Mouse (Mus musculus): ENCODE measurements around the gene Pdk2.

The Pdk2 gene

GRCm38 (mm10) chr11:95041139-95041609 lies at the start of gene Pdk2:
Gene Pdk2, minus strand, starts transcription at chr11:95041354.
- peak; percentile 88 to 94 for DNase-seq (ENCODE audit: low spot score in 2 of 2)

GRCm38 (mm10) chr11:95088857-95089779 lies 48.0 kb upstream of the Pdk2 start:
- peak in 1 of 2 experiments; percentile 23 for DNase-seq (ENCODE audit: low spot score in 2 of 2)

- DNase-seq (ENCODE audit: low spot score in 2 of 2) = no peak
Observed at GRCm38 (mm10) chr11:95088286-95088685, 47.1 kb upstream of the Pdk2 start.

GRCm38 (mm10) chr11:95087301-95088228 lies 46.4 kb upstream of the Pdk2 start:
- no peak for DNase-seq (ENCODE audit: low spot score in 2 of 2)

- DNase-seq (ENCODE audit: low spot score in 2 of 2) = no peak
Observed at GRCm38 (mm10) chr11:95086229-95086628, 45.1 kb upstream of the Pdk2 start.

GRCm38 (mm10) chr11:95085710-95086109 lies 44.6 kb upstream of the Pdk2 start:
- DNase-seq (ENCODE audit: low spot score in 2 of 2) = no peak

- no peak for DNase-seq (ENCODE audit: low spot score in 2 of 2)
Observed at GRCm38 (mm10) chr11:95084811-95085382, 43.7 kb upstream of the Pdk2 start.

- DNase-seq (ENCODE audit: low spot score in 2 of 2) = no peak
Observed at GRCm38 (mm10) chr11:95084175-95084574, 43.0 kb upstream of the Pdk2 start.

- DNase-seq (ENCODE audit: low spot score in 2 of 2) = no peak
Observed at GRCm38 (mm10) chr11:95082896-95083295, 41.7 kb upstream of the Pdk2 start.

- DNase-seq (ENCODE audit: low spot score in 2 of 2) = no peak
Observed at GRCm38 (mm10) chr11:95080783-95081182, 39.6 kb upstream of the Pdk2 start.

GRCm38 (mm10) chr11:95079256-95079875 lies 38.2 kb upstream of the Pdk2 start:
- DNase-seq (ENCODE audit: low spot score in 2 of 2) = no peak

- no peak for DNase-seq (ENCODE audit: low spot score in 2 of 2)
Observed at GRCm38 (mm10) chr11:95077956-95078355, 36.8 kb upstream of the Pdk2 start.

GRCm38 (mm10) chr11:95076536-95077111 lies 35.5 kb upstream of the Pdk2 start, which contains the start of gene Itga3:
Gene Itga3, minus strand, starts transcription at chr11:95076801.
- DNase-seq (ENCODE audit: low spot score in 2 of 2) = no peak

- peak; percentile 22 to 43 for DNase-seq (ENCODE audit: low spot score in 2 of 2)
Observed at GRCm38 (mm10) chr11:95076041-95076535, 34.9 kb upstream of the Pdk2 start.

- DNase-seq (ENCODE audit: low spot score in 2 of 2) = no peak
Observed at GRCm38 (mm10) chr11:95075197-95076040, 34.3 kb upstream of the Pdk2 start.

GRCm38 (mm10) chr11:95074694-95075093 lies 33.5 kb upstream of the Pdk2 start:
- DNase-seq (ENCODE audit: low spot score in 2 of 2) = no peak

- no peak for DNase-seq (ENCODE audit: low spot score in 2 of 2)
Observed at GRCm38 (mm10) chr11:95073835-95074234, 32.7 kb upstream of the Pdk2 start.

- no peak for DNase-seq (ENCODE audit: low spot score in 2 of 2)
Observed at GRCm38 (mm10) chr11:95072804-95073203, 31.6 kb upstream of the Pdk2 start.

- DNase-seq (ENCODE audit: low spot score in 2 of 2) = no peak
Observed at GRCm38 (mm10) chr11:95072136-95072535, 31.0 kb upstream of the Pdk2 start.

- no peak for DNase-seq (ENCODE audit: low spot score in 2 of 2)
Observed at GRCm38 (mm10) chr11:95071266-95071665, 30.1 kb upstream of the Pdk2 start.
